Mouse (Mus musculus): Measurements from ENCODE around the gene Rpl3. TPM values are rescaled to one million over a fixed set of nuclear protein-coding genes. Genes with fewer than 3 reads are reported as not detected.

The Rpl3 gene
- 312 TPM for polyA plus RNA-seq (2015; fragmentation: Illumina TruSeq; extraction: RNeasy Lipid Tissue Mini Kit (QIAGEN cat#74804); ENCODE audit: insufficient read depth, low read depth, low replicate concordance)

DNA sequence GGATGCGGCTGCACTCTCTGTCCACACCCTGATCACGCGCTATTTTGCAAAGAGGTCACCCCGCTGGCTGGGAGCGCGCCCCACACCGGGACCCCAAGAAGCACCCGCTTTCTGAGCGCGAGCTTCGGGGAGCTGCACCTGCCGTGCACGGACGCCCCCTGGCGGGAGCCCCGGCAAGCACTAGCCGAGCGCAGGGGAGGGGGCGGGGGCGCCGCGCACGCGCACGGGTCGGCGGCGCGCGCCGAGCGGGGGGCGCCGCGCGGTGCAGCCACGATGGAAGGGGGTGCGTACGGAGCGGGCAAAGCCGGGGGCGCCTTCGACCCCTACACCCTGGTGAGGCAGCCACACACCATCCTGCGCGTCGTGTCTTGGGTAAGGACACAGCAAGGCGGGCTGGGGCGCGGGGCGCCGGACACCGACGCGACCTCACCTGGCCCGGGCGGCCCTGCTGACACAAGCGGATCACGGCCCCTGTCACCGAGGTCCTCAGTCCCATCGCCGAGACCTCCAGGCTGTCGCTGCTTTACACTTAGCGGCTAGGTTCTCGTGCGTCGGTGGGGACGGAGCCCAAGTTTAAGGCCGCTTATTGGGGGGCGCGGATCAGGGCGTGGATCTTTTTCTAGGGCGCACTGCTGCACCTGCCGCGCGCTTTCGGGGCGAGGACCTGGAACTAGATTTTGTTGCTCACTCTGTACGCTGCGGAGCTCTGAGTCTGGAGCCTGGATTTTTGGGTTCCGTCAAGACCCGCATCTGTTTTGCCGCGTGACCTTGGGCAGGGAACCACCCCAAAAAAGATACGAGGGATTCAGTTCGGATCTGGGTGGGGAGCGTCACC is at the start of gene Rpl3, which contains the start of gene Syngr1:
Gene Rpl3 (minus strand): TSS at position 748 of the 835 bp plus-strand sequence.
Gene Syngr1 (plus strand): TSS at position 214 of the 835 bp plus-strand sequence.

DNA sequence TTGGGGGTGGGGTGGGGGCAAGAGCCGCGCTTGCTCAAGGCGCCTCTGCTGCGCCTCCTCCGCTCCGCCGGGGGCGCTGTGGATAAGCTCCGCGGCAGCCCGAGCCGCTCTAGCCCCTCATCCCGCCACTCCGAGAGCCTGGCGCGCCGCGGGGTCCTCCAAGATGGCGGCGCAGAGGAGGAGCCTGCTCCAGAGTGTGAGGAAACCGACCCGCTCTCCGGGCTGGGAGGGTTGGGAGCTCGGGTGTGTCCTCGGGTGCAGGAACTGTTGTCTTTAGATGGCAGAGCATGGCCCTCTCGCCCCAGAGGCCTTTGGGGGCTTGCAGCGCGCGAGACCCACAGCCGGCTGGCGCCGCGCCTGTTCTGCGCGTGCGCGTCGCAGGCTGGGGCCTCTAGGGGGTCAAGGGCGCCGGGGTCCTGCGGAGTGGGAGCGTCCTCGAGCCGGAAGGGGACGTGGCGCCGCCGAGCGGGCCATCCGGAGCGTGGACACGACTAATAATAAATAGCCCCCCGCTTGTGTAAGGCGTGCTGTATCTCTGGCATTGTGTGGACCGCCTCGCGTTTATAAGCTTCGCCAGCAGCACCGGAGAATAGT is 41.4 kb upstream of the Rpl3 start, which contains the start of gene Tab1:
Gene Tab1 (plus strand): TSS at position 135 of the 594 bp plus-strand sequence.

Other genes starting within 250 kb of the Rpl3 start
- gene Apobec3, start 200.2 kb downstream of the Rpl3 start, polyA plus RNA-seq (2015; fragmentation: Illumina TruSeq; extraction: RNeasy Lipid Tissue Mini Kit (QIAGEN cat#74804); ENCODE audit: insufficient read depth, low read depth, low replicate concordance) = 8.8 TPM
- gene Cbx7, start 120.7 kb downstream of the Rpl3 start, polyA plus RNA-seq (2015; fragmentation: Illumina TruSeq; extraction: RNeasy Lipid Tissue Mini Kit (QIAGEN cat#74804); ENCODE audit: insufficient read depth, low read depth, low replicate concordance) = 12.8 TPM
- gene Pdgfb, start 76.9 kb downstream of the Rpl3 start, polyA plus RNA-seq (2015; fragmentation: Illumina TruSeq; extraction: RNeasy Lipid Tissue Mini Kit (QIAGEN cat#74804); ENCODE audit: insufficient read depth, low read depth, low replicate concordance) = 17.0 TPM
- gene Syngr1, start 534 bp downstream of the Rpl3 start, polyA plus RNA-seq (2015; fragmentation: Illumina TruSeq; extraction: RNeasy Lipid Tissue Mini Kit (QIAGEN cat#74804); ENCODE audit: insufficient read depth, low read depth, low replicate concordance) = 4.1 TPM
- 5.2 TPM for gene Tab1, start 41.3 kb upstream of the Rpl3 start, polyA plus RNA-seq (2015; fragmentation: Illumina TruSeq; extraction: RNeasy Lipid Tissue Mini Kit (QIAGEN cat#74804); ENCODE audit: insufficient read depth, low read depth, low replicate concordance)
- gene Mgat3, start 81.9 kb upstream of the Rpl3 start, polyA plus RNA-seq (2015; fragmentation: Illumina TruSeq; extraction: RNeasy Lipid Tissue Mini Kit (QIAGEN cat#74804); ENCODE audit: insufficient read depth, low read depth, low replicate concordance) = 2.8 TPM
- 4.0 TPM for gene Mief1, start 142.2 kb upstream of the Rpl3 start, polyA plus RNA-seq (2015; fragmentation: Illumina TruSeq; extraction: RNeasy Lipid Tissue Mini Kit (QIAGEN cat#74804); ENCODE audit: insufficient read depth, low read depth, low replicate concordance)
- not detected for gene AC140267.1, start 144.0 kb upstream of the Rpl3 start, polyA plus RNA-seq (2015; fragmentation: Illumina TruSeq; extraction: RNeasy Lipid Tissue Mini Kit (QIAGEN cat#74804); ENCODE audit: insufficient read depth, low read depth, low replicate concordance)
- 91.7 TPM for gene Atf4, start 163.3 kb upstream of the Rpl3 start, polyA plus RNA-seq (2015; fragmentation: Illumina TruSeq; extraction: RNeasy Lipid Tissue Mini Kit (QIAGEN cat#74804); ENCODE audit: insufficient read depth, low read depth, low replicate concordance)
- gene Rps19bp1, start 172.4 kb upstream of the Rpl3 start, polyA plus RNA-seq (2015; fragmentation: Illumina TruSeq; extraction: RNeasy Lipid Tissue Mini Kit (QIAGEN cat#74804); ENCODE audit: insufficient read depth, low read depth, low replicate concordance) = 9.9 TPM
- 0.18 TPM for gene Cacna1i, start 195.4 kb upstream of the Rpl3 start, polyA plus RNA-seq (2015; fragmentation: Illumina TruSeq; extraction: RNeasy Lipid Tissue Mini Kit (QIAGEN cat#74804); ENCODE audit: insufficient read depth, low read depth, low replicate concordance)

Measured in pancreas, adult 10 weeks (tissue).